Mouse (Mus musculus): ENCODE measurements around the gene Olfr492. TPM values are rescaled to one million over a fixed set of nuclear protein-coding genes. Genes with fewer than 3 reads are reported as not detected.

The Olfr492 gene
- polyA plus RNA-seq (2012; rRNA removed) (not detected in 2 replicates), polyA plus RNA-seq (2014; fragmentation: Nextera tagmentation; extraction: Ambion mirVana) (not detected in 2 replicates)

DNA sequence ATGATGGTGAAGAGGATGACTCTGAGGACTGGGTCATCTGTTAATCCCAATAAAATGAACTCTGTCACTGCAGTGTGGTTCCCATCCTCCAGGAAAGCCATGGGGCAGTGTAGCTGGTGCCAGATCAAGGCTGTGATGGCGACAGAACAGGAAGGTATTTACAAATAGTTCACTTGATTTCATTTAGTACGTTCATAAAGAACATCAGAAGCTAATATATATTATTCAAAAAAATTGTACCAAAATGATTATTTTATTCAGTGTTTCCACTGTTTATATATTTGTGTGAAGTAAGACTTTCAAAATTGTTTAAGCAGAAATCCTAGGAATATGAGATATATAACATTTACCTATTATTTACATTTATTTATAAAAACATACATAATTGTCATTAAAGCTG, at the start of gene Olfr492:
TSS of gene Olfr492 (minus strand) at position 101 of the 400 bp plus-strand sequence.
- H3K4me1 ChIP-seq (replicated peaks; ENCODE audit: control insufficient read depth in 2 of 2, insufficient read depth in 2 of 2, low read length in 1 of 2), result no peaks in the 10 kb centered on the region
- H3K27ac ChIP-seq, result no peak within 1 kb of the TSS
- WGBS (ENCODE audit: insufficient replicate concordance), result 44% methylated on average over 2 of the region's 2 CpGs
- TF ChIP-seq EP300 (IDR thresholded peaks at IDR 0.05; ENCODE audit: low read depth), result no peak
- no peak for TF ChIP-seq CTCF (IDR thresholded peaks at IDR 0.05; ENCODE audit: low read depth)
- no peak within 1 kb of the TSS for H3K9ac ChIP-seq (replicated peaks)
- H3K27me3 ChIP-seq (ENCODE audit: control insufficient read depth, insufficient read depth, low read length), result no peaks in the 10 kb centered on the region
- H3K4me3 ChIP-seq (ENCODE audit: insufficient read depth in 1 of 2, low read depth in 2 of 2, low read length in 2 of 2), result no peak within 1 kb of the TSS
- no peak within 1 kb of the TSS for H3K4me2 ChIP-seq (ENCODE audit: low read depth)
- DNase-seq (ENCODE audit: low read depth in 3 of 3, low spot score in 3 of 3) (no peak), ATAC-seq (ENCODE audit: insufficient read depth) (no peak)
- H3K36me3 ChIP-seq (replicated peaks; ENCODE audit: control insufficient read depth, insufficient read depth, low read depth), result no peaks in the 10 kb centered on the region
- no peaks in the 10 kb centered on the region for H3K9me3 ChIP-seq (ENCODE audit: control insufficient read depth, low read length)

DNA sequence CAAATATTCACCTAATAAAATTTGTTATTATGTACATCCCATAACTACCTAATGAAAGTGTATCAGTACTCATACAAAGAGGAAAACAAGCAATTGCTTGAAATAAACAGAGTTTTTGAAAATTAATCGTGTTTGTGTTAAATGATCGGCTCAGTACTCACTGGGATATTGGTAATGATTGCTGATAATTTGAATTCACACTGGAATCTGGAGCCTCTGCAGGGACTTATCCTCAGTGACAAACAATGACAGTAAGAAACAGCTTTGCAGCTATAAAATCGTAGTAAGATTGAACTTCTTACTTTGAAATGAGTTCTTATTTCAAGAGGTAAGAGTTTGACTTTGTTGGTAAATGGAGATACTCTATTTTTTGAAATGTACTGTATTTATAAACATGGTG, 41.6 kb upstream of the Olfr492 start, which contains the start of gene Olfr494:
TSS of gene Olfr494 (plus strand) at position 301 of the 400 bp plus-strand sequence.
- Histone ChIP-seq H3K4me2 (ENCODE audit: low read depth) (no peak within 1 kb of the TSS), H3K27me3 (ENCODE audit: control insufficient read depth, insufficient read depth, low read length) (no peaks in the 10 kb centered on the region), H3K36me3 (replicated peaks; ENCODE audit: control insufficient read depth, insufficient read depth, low read depth) (no peaks in the 10 kb centered on the region), H3K4me1 (replicated peaks; ENCODE audit: control insufficient read depth in 2 of 2, insufficient read depth in 2 of 2, low read length in 1 of 2) (no peaks in the 10 kb centered on the region), H3K9ac (replicated peaks) (no peak within 1 kb of the TSS), H3K27ac (no peak within 1 kb of the TSS), H3K9me3 (ENCODE audit: control insufficient read depth, low read length) (no peaks in the 10 kb centered on the region), H3K4me3 (ENCODE audit: insufficient read depth in 1 of 2, low read depth in 2 of 2, low read length in 2 of 2) (no peak within 1 kb of the TSS)
- WGBS (ENCODE audit: insufficient replicate concordance), result 44% methylated on average over 3 of the region's 3 CpGs
- TF ChIP-seq CTCF (IDR thresholded peaks at IDR 0.05; ENCODE audit: low read depth), result no peak
- no peak for TF ChIP-seq EP300 (IDR thresholded peaks at IDR 0.05; ENCODE audit: low read depth)
- no peak for ATAC-seq (ENCODE audit: insufficient read depth)
- no peak for DNase-seq (ENCODE audit: low read depth in 3 of 3, low spot score in 3 of 3)

DNA sequence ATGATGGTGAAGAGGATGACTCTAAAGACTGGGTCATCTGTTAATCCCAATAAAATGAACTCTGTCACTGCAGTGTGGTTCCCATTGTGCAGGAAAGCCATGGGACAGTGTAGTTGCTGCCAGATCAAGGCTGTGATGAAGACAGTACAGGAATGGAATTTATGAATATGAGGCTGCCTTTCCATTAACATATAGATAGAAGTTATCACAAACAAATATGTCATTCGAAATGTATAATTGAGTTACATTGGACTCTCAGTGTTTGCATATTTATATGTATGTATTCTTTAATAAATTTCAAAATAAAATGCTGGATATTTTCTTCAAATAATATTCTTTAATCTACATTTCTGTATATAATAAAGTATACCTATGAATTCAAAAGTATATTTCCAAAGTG, 23.4 kb upstream of the Olfr492 start, which contains the start of gene Olfr493:
TSS of gene Olfr493 (minus strand) at position 101 of the 400 bp plus-strand sequence.
- no peaks in the 10 kb centered on the region for H3K9me3 ChIP-seq (ENCODE audit: control insufficient read depth, low read length)
- H3K27me3 ChIP-seq (ENCODE audit: control insufficient read depth, insufficient read depth, low read length), result no peaks in the 10 kb centered on the region
- 24% methylated on average over 1 of the region's 1 CpGs for WGBS (ENCODE audit: insufficient replicate concordance)
- no peak within 1 kb of the TSS for H3K27ac ChIP-seq
- H3K4me2 ChIP-seq (ENCODE audit: low read depth), result no peak within 1 kb of the TSS
- H3K9ac ChIP-seq (replicated peaks), result no peak within 1 kb of the TSS
- DNase-seq (ENCODE audit: low read depth in 3 of 3, low spot score in 3 of 3) (no peak), ATAC-seq (ENCODE audit: insufficient read depth) (no peak)
- H3K4me3 ChIP-seq (ENCODE audit: insufficient read depth in 1 of 2, low read depth in 2 of 2, low read length in 2 of 2), result no peak within 1 kb of the TSS
- TF ChIP-seq CTCF (IDR thresholded peaks at IDR 0.05; ENCODE audit: low read depth), result no peak
- no peak for TF ChIP-seq EP300 (IDR thresholded peaks at IDR 0.05; ENCODE audit: low read depth)
- no peaks in the 10 kb centered on the region for H3K4me1 ChIP-seq (replicated peaks; ENCODE audit: control insufficient read depth in 2 of 2, insufficient read depth in 2 of 2, low read length in 1 of 2)
- no peaks in the 10 kb centered on the region for H3K36me3 ChIP-seq (replicated peaks; ENCODE audit: control insufficient read depth, insufficient read depth, low read depth)

DNA sequence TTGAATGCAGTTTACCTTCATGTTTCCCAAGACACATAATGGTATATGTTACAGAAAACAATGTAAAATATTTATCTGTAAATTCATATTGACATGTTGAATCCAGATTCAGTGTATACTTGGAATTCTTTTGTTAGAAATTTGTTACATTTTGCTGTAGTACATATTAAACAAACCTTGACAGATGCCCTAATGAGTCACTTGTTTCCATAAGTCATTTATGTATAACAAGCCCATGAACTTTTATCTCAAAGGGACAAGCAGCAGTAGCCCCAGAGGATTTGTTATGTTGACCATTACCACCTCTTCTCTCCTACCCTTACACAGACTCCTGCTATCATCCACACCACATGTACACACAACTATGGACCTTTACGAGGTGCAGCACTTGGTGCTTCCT, 10.3 kb downstream of the Olfr492 start, which contains the start of gene Olfr491:
TSS of gene Olfr491 (plus strand) at position 301 of the 400 bp plus-strand sequence.
- 24% methylated on average over 1 of the region's 1 CpGs for WGBS (ENCODE audit: insufficient replicate concordance)
- TF ChIP-seq CTCF (IDR thresholded peaks at IDR 0.05; ENCODE audit: low read depth), result no peak
- no peak for TF ChIP-seq EP300 (IDR thresholded peaks at IDR 0.05; ENCODE audit: low read depth)

DNA sequence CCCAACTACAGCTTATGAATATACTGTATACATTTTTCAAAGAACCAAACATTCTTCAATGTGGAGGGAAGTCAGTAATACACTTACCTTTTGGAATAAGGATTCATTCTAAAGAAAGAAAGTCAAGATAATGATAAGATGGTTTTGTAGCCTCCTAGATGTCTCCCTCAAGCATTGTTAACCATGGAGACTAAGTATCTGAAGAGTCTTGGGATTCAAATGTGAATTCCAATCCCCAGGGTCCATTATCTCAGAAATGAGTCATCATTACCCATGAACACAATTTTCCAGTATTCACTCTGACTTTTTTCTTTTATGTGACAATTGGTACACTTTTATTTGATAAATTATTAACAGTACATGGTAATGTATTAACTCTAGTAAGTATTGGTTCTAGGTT, 34.6 kb downstream of the Olfr492 start, which contains the start of gene Olfr490:
TSS of gene Olfr490 (minus strand) at position 101 of the 400 bp plus-strand sequence.
- Histone ChIP-seq H3K27ac (no peak within 1 kb of the TSS), H3K4me2 (ENCODE audit: low read depth) (no peak within 1 kb of the TSS), H3K27me3 (ENCODE audit: control insufficient read depth, insufficient read depth, low read length) (no peaks in the 10 kb centered on the region), H3K4me1 (replicated peaks; ENCODE audit: control insufficient read depth in 2 of 2, insufficient read depth in 2 of 2, low read length in 1 of 2) (no peaks in the 10 kb centered on the region), H3K4me3 (ENCODE audit: insufficient read depth in 1 of 2, low read depth in 2 of 2, low read length in 2 of 2) (no peak within 1 kb of the TSS), H3K9ac (replicated peaks) (no peak within 1 kb of the TSS), H3K9me3 (ENCODE audit: control insufficient read depth, low read length) (no peaks in the 10 kb centered on the region), H3K36me3 (replicated peaks; ENCODE audit: control insufficient read depth, insufficient read depth, low read depth) (no peaks in the 10 kb centered on the region)
- ATAC-seq (ENCODE audit: insufficient read depth) (no peak), DNase-seq (ENCODE audit: low read depth in 3 of 3, low spot score in 3 of 3) (no peak)
- TF ChIP-seq CTCF (IDR thresholded peaks at IDR 0.05; ENCODE audit: low read depth) (no peak), EP300 (IDR thresholded peaks at IDR 0.05; ENCODE audit: low read depth) (no peak)

More for the DNA sequence above, 10.3 kb downstream of the Olfr492 start, which contains the start of gene Olfr491:
- H3K9me3 ChIP-seq (ENCODE audit: control insufficient read depth, low read length), result no peaks in the 10 kb centered on the region
- no peaks in the 10 kb centered on the region for H3K27me3 ChIP-seq (ENCODE audit: control insufficient read depth, insufficient read depth, low read length)
- no peaks in the 10 kb centered on the region for H3K36me3 ChIP-seq (replicated peaks; ENCODE audit: control insufficient read depth, insufficient read depth, low read depth)
- DNase-seq (ENCODE audit: low read depth in 3 of 3, low spot score in 3 of 3) (no peak), ATAC-seq (ENCODE audit: insufficient read depth) (no peak)
- H3K9ac ChIP-seq (replicated peaks), result no peak within 1 kb of the TSS
- no peak within 1 kb of the TSS for H3K4me3 ChIP-seq (ENCODE audit: insufficient read depth in 1 of 2, low read depth in 2 of 2, low read length in 2 of 2)
- H3K4me2 ChIP-seq (ENCODE audit: low read depth), result no peak within 1 kb of the TSS
- H3K4me1 ChIP-seq (replicated peaks; ENCODE audit: control insufficient read depth in 2 of 2, insufficient read depth in 2 of 2, low read length in 1 of 2), result no peaks in the 10 kb centered on the region
- H3K27ac ChIP-seq, result no peak within 1 kb of the TSS

Other genes with a start within 250 kb of the Olfr492 start
- gene Olfr481, start 243.8 kb downstream of the Olfr492 start, polyA plus RNA-seq (2012; rRNA removed), result not detected in 2 replicates
- gene Olfr481, start 243.8 kb downstream of the Olfr492 start, polyA plus RNA-seq (2014; fragmentation: Nextera tagmentation; extraction: Ambion mirVana), result not detected in 2 replicates
- gene Olfr482, start 226.1 kb downstream of the Olfr492 start, polyA plus RNA-seq (2012; rRNA removed), result 0.01 TPM in 2 replicates
- not detected in 2 replicates for gene Olfr482, start 226.1 kb downstream of the Olfr492 start, polyA plus RNA-seq (2014; fragmentation: Nextera tagmentation; extraction: Ambion mirVana)
- not detected in 2 replicates for gene Olfr483, start 222.8 kb downstream of the Olfr492 start, polyA plus RNA-seq (2012; rRNA removed)
- not detected in 2 replicates for gene Olfr483, start 222.8 kb downstream of the Olfr492 start, polyA plus RNA-seq (2014; fragmentation: Nextera tagmentation; extraction: Ambion mirVana)
- gene Olfr484, start 196.2 kb downstream of the Olfr492 start, polyA plus RNA-seq (2012; rRNA removed), result not detected in 2 replicates
- gene Olfr484, start 196.2 kb downstream of the Olfr492 start, polyA plus RNA-seq (2014; fragmentation: Nextera tagmentation; extraction: Ambion mirVana), result not detected in 2 replicates
- not detected in 2 replicates for gene Olfr485, start 163.8 kb downstream of the Olfr492 start, polyA plus RNA-seq (2012; rRNA removed)
- not detected in 2 replicates for gene Olfr485, start 163.8 kb downstream of the Olfr492 start, polyA plus RNA-seq (2014; fragmentation: Nextera tagmentation; extraction: Ambion mirVana)
- gene Olfr486, start 150.9 kb downstream of the Olfr492 start, polyA plus RNA-seq (2012; rRNA removed), result not detected in 2 replicates
- not detected in 2 replicates for gene Olfr486, start 150.9 kb downstream of the Olfr492 start, polyA plus RNA-seq (2014; fragmentation: Nextera tagmentation; extraction: Ambion mirVana)
- not detected in 2 replicates for gene Olfr487, start 109.0 kb downstream of the Olfr492 start, polyA plus RNA-seq (2012; rRNA removed)
- gene Olfr487, start 109.0 kb downstream of the Olfr492 start, polyA plus RNA-seq (2014; fragmentation: Nextera tagmentation; extraction: Ambion mirVana), result not detected in 2 replicates
- not detected in 2 replicates for gene Olfr488, start 65.3 kb downstream of the Olfr492 start, polyA plus RNA-seq (2012; rRNA removed)
- not detected in 2 replicates for gene Olfr488, start 65.3 kb downstream of the Olfr492 start, polyA plus RNA-seq (2014; fragmentation: Nextera tagmentation; extraction: Ambion mirVana)
- gene Olfr490, start 34.7 kb downstream of the Olfr492 start, polyA plus RNA-seq (2012; rRNA removed), result not detected in 2 replicates
- not detected in 2 replicates for gene Olfr490, start 34.7 kb downstream of the Olfr492 start, polyA plus RNA-seq (2014; fragmentation: Nextera tagmentation; extraction: Ambion mirVana)
- not detected in 2 replicates for gene Olfr491, start 10.2 kb downstream of the Olfr492 start, polyA plus RNA-seq (2012; rRNA removed)
- gene Olfr491, start 10.2 kb downstream of the Olfr492 start, polyA plus RNA-seq (2014; fragmentation: Nextera tagmentation; extraction: Ambion mirVana), result not detected in 2 replicates
- not detected in 2 replicates for gene Olfr493, start 23.3 kb upstream of the Olfr492 start, polyA plus RNA-seq (2012; rRNA removed)
- gene Olfr493, start 23.3 kb upstream of the Olfr492 start, polyA plus RNA-seq (2014; fragmentation: Nextera tagmentation; extraction: Ambion mirVana), result not detected in 2 replicates
- not detected in 2 replicates for gene Olfr494, start 41.7 kb upstream of the Olfr492 start, polyA plus RNA-seq (2012; rRNA removed)
- gene Olfr494, start 41.7 kb upstream of the Olfr492 start, polyA plus RNA-seq (2014; fragmentation: Nextera tagmentation; extraction: Ambion mirVana), result not detected in 2 replicates
- not detected in 2 replicates for gene Olfr495, start 69.5 kb upstream of the Olfr492 start, polyA plus RNA-seq (2012; rRNA removed)
- gene Olfr495, start 69.5 kb upstream of the Olfr492 start, polyA plus RNA-seq (2014; fragmentation: Nextera tagmentation; extraction: Ambion mirVana), result not detected in 2 replicates
- gene Olfr497, start 96.7 kb upstream of the Olfr492 start, polyA plus RNA-seq (2012; rRNA removed), result not detected in 2 replicates
- not detected in 2 replicates for gene Olfr497, start 96.7 kb upstream of the Olfr492 start, polyA plus RNA-seq (2014; fragmentation: Nextera tagmentation; extraction: Ambion mirVana)
- not detected in 2 replicates for gene Olfr498, start 141.7 kb upstream of the Olfr492 start, polyA plus RNA-seq (2012; rRNA removed)
- gene Olfr498, start 141.7 kb upstream of the Olfr492 start, polyA plus RNA-seq (2014; fragmentation: Nextera tagmentation; extraction: Ambion mirVana), result not detected in 2 replicates
- not detected in 2 replicates for gene Olfr502, start 201.4 kb upstream of the Olfr492 start, polyA plus RNA-seq (2012; rRNA removed)
- not detected in 2 replicates for gene Olfr502, start 201.4 kb upstream of the Olfr492 start, polyA plus RNA-seq (2014; fragmentation: Nextera tagmentation; extraction: Ambion mirVana)
- gene Olfr503, start 220.9 kb upstream of the Olfr492 start, polyA plus RNA-seq (2012; rRNA removed), result not detected in 2 replicates
- gene Olfr503, start 220.9 kb upstream of the Olfr492 start, polyA plus RNA-seq (2014; fragmentation: Nextera tagmentation; extraction: Ambion mirVana), result not detected in 2 replicates
- gene Olfr504, start 242.1 kb upstream of the Olfr492 start, polyA plus RNA-seq (2012; rRNA removed), result not detected in 2 replicates
- not detected in 2 replicates for gene Olfr504, start 242.1 kb upstream of the Olfr492 start, polyA plus RNA-seq (2014; fragmentation: Nextera tagmentation; extraction: Ambion mirVana)